In genomic region chr3:65660336-65660735, GRCm38 (mm10) we compare ENCODE assay signal across 18 mouse cellular contexts. TPM values are rescaled to one million over a fixed set of nuclear protein-coding genes. Genes with fewer than 3 reads are reported as not detected.
DNase-seq lines count a peak whose midpoint lies in the region; ATAC-seq and TF ChIP-seq lines count a peak whose summit lies in the region.
"Had no signal": no experiment of that assay in that cellular context is flagged by ENCODE, and none has a peak within 500 bp of the region (broad histone marks: within the 10 kb centered on the region; RNA-seq: fewer than 3 reads in every experiment).

No protein-coding gene starts in this region.

- DNase-seq in kidney, adult 2 months: peak; percentile 61
- peak; percentile 76 for DNase-seq in liver, adult 2 months (ENCODE audit: extremely low read depth, low read depth, low spot score)
- no peak for DNase-seq in spleen, postnatal 36 days (ENCODE audit: low spot score in 2 of 2)
- no peak for DNase-seq in frontal cortex, postnatal 10 days (ENCODE audit: low spot score in 2 of 2)
- DNase-seq: cerebellum, adult 11-12 months; cerebellum, adult 9-10 months; cerebellum, postnatal 36 days; forebrain, postnatal 0 days; gastrocnemius, adult 2 months; gastrocnemius, postnatal 25 days; heart, postnatal 36 days had no signal

- no peak overlapping the region for H3K4me2 ChIP-seq in kidney, embryonic 15.5 days
- H3K4me2 ChIP-seq in liver, embryonic 12.5 days: no peak overlapping the region

- H3K79me2 ChIP-seq in liver, adult 2 months (ENCODE audit: control insufficient read depth, insufficient read depth, low read length): no peaks in the 10 kb centered on the region

- H3K27me3 ChIP-seq in kidney, adult 2 months (replicated peaks; ENCODE audit: control insufficient read depth, insufficient read depth, low read length): no peaks in the 10 kb centered on the region
- peaks cover 22% of the 10 kb centered on the region for H3K27me3 ChIP-seq in kidney, embryonic 15.5 days
- no peaks in the 10 kb centered on the region for H3K27me3 ChIP-seq in liver, adult 2 months (ENCODE audit: control insufficient read depth, insufficient read depth, low read length)
- H3K27me3 ChIP-seq in liver, embryonic 12.5 days (replicated peaks): peaks cover 51% of the 10 kb centered on the region

- TF ChIP-seq POLR2A in kidney, adult 2 months (IDR thresholded peaks at IDR 0.05; ENCODE audit: low read depth, low read length): no peak
- no peak for TF ChIP-seq POLR2A in liver, adult 2 months (IDR thresholded peaks at IDR 0.05; ENCODE audit: extremely low read depth, insufficient read depth, low read length)
- TF ChIP-seq POLR2A in embryonic fibroblast, embryonic 13.5 days (IDR thresholded peaks at IDR 0.05; ENCODE audit: low read depth, low read length): no peak

- WGBS in kidney, adult 2 months: 79% methylated on average over 4 of the region's 4 CpGs
- 84% methylated on average over 4 of the region's 4 CpGs for WGBS in kidney, embryonic 15.5 days
- 63% methylated on average over 4 of the region's 4 CpGs for WGBS in liver, adult 2 months
- WGBS in liver, embryonic 12.5 days (ENCODE audit: insufficient replicate concordance): 85% methylated on average over 4 of the region's 4 CpGs

- H3K36me3 ChIP-seq in kidney, adult 2 months (ENCODE audit: control insufficient read depth, insufficient read depth, low read length): no peaks in the 10 kb centered on the region
- no peaks in the 10 kb centered on the region for H3K36me3 ChIP-seq in kidney, embryonic 15.5 days
- no peaks in the 10 kb centered on the region for H3K36me3 ChIP-seq in liver, adult 2 months (ENCODE audit: control insufficient read depth, insufficient read depth, low read length)
- no peaks in the 10 kb centered on the region for H3K36me3 ChIP-seq in liver, embryonic 12.5 days
- H3K36me3 ChIP-seq: embryonic facial prominence, embryonic 13.5 days; heart, embryonic 13.5 days; hindbrain, embryonic 15.5 days had no signal

- H3K4me1 ChIP-seq in kidney, adult 2 months (ENCODE audit: control insufficient read depth, insufficient read depth, low read length): peaks cover 2% of the 10 kb centered on the region; the same call in 1 of the 2 replicates
- peaks cover 12% of the 10 kb centered on the region for H3K4me1 ChIP-seq in kidney, embryonic 15.5 days
- peaks cover 4% of the 10 kb centered on the region; the same call in 1 of the 2 replicates for H3K4me1 ChIP-seq in liver, adult 2 months (ENCODE audit: control insufficient read depth, insufficient read depth, low read length)
- peaks cover 15% of the 10 kb centered on the region for H3K4me1 ChIP-seq in liver, embryonic 12.5 days
- no peaks in the 10 kb centered on the region for H3K4me1 ChIP-seq in embryonic fibroblast, embryonic 13.5 days (ENCODE audit: control insufficient read depth, insufficient read depth, low read length)

- no peak overlapping the region for H3K9ac ChIP-seq in kidney, embryonic 15.5 days
- H3K9ac ChIP-seq in liver, adult 2 months (ENCODE audit: low read depth, low read length): no peak overlapping the region
- no peak overlapping the region for H3K9ac ChIP-seq in liver, embryonic 12.5 days
- H3K9ac ChIP-seq: forebrain, embryonic 13.5 days; forebrain, postnatal 0 days had no signal

- no peak overlapping the region for H3K27ac ChIP-seq in kidney, adult 2 months (ENCODE audit: insufficient read depth, low read depth, low read length)
- no peak overlapping the region for H3K27ac ChIP-seq in kidney, embryonic 15.5 days
- H3K27ac ChIP-seq in liver, adult 2 months (replicated peaks; ENCODE audit: insufficient read depth, low read depth, low read length): no peak overlapping the region
- no peak overlapping the region for H3K27ac ChIP-seq in liver, embryonic 12.5 days
- peak overlapping the region; percentile 69; the same call in 1 of the 2 replicates for H3K27ac ChIP-seq in embryonic fibroblast, embryonic 13.5 days (ENCODE audit: insufficient read depth, low read length)
- H3K27ac ChIP-seq: embryonic facial prominence, embryonic 13.5 days; forebrain, embryonic 13.5 days; hindbrain, embryonic 15.5 days had no signal

- ATAC-seq in kidney, embryonic 15.5 days (replicated peaks; ENCODE audit: low FRiP score): no peak
- no peak for ATAC-seq in liver, embryonic 12.5 days

- no peak overlapping the region for H3K4me3 ChIP-seq in kidney, adult 2 months (ENCODE audit: insufficient read depth, low read depth, low read length)
- no peak overlapping the region for H3K4me3 ChIP-seq in kidney, embryonic 15.5 days (replicated peaks)
- no peak overlapping the region for H3K4me3 ChIP-seq in liver, adult 2 months (ENCODE audit: insufficient read depth, low read depth, low read length)
- no peak overlapping the region for H3K4me3 ChIP-seq in liver, embryonic 12.5 days
- H3K4me3 ChIP-seq in embryonic fibroblast, embryonic 13.5 days (ENCODE audit: insufficient read depth, low read length): no peak overlapping the region

- no peaks in the 10 kb centered on the region for H3K9me3 ChIP-seq in kidney, embryonic 15.5 days (replicated peaks)
- no peaks in the 10 kb centered on the region for H3K9me3 ChIP-seq in liver, embryonic 12.5 days (replicated peaks)
- H3K9me3 ChIP-seq: embryonic facial prominence, embryonic 13.5 days; forebrain, embryonic 13.5 days; heart, embryonic 13.5 days; hindbrain, embryonic 15.5 days had no signal

- no peak for TF ChIP-seq CTCF in kidney, adult 2 months (conservative IDR thresholded peaks at IDR 0.05; ENCODE audit: insufficient read depth, insufficient read length, low read depth, low read length)
- no peak for TF ChIP-seq CTCF in liver, adult 2 months (IDR thresholded peaks at IDR 0.05; ENCODE audit: low read depth, low read length)
- no peak for TF ChIP-seq CTCF in embryonic fibroblast, embryonic 13.5 days (IDR thresholded peaks at IDR 0.05; ENCODE audit: borderline replicate concordance, insufficient read depth, low read length)

RNA-seq across cellular contexts. Expression of gene Lekr1, which starts 5.7 kb away (rescaled TPM):
- 1.1 and 1.7 TPM in 2 replicates for polyA plus RNA-seq in kidney, adult 2 months (2012; rRNA removed)
- polyA plus RNA-seq in kidney, embryonic 15.5 days (2015; fragmentation: Nextera tagmentation; extraction: Ambion mirVana): 7.8 and 8.3 TPM in 2 replicates
- 0.09 and 0.34 TPM in 2 replicates for total RNA-seq in liver, adult 2 months (2014; rRNA removed)
- not detected in 2 replicates for polyA plus RNA-seq in liver, adult 2 months (2012; rRNA removed)
- 1.7 and 1.9 TPM in 2 replicates for polyA plus RNA-seq in liver, embryonic 12.5 days (2016; fragmentation: Nextera tagmentation; extraction: Ambion mirVana)
- polyA plus RNA-seq in embryonic fibroblast, embryonic 13.5 days (2011; ENCODE audit: insufficient read length, low read depth, missing spikeins): 4.2 and 5.2 TPM in 2 replicates

Comparison
In these comparisons a context has a peak if more than half of its experiments do, and no peak if none do; other contexts are left out.
1. DNase-seq: peak in kidney, adult 2 months (single experiment) and liver, adult 2 months (single experiment); none in spleen, postnatal 36 days (0 of 2) and frontal cortex, postnatal 10 days (0 of 2).